22 mouse cellular contexts compared by ENCODE assay signal in genomic region chr11:100705095-100705747, GRCm38 (mm10). TPM values are rescaled to one million over a fixed set of nuclear protein-coding genes. Genes with fewer than 3 reads are reported as not detected.
A peak's percentile ranks its signal among the peaks of the same experiment; 100 is the strongest.
DNase-seq lines count a peak whose midpoint lies in the region; ATAC-seq lines count a peak whose summit lies in the region.
"Had no signal": no experiment of that assay in that cellular context is flagged by ENCODE, and none has a peak within 500 bp of the region (broad histone marks: within the 10 kb centered on the region; RNA-seq: fewer than 3 reads in every experiment).

No protein-coding gene starts in this region.

- H3K27me3 ChIP-seq in neural tube, embryonic 12.5 days (replicated peaks), result no peaks in the 10 kb centered on the region
- H3K27me3 ChIP-seq: forebrain, embryonic 15.5 days had no signal

- peaks cover 54% of the 10 kb centered on the region for H3K36me3 ChIP-seq in neural tube, embryonic 12.5 days

- H3K9me3 ChIP-seq in neural tube, embryonic 12.5 days, result no peaks in the 10 kb centered on the region
- H3K9me3 ChIP-seq: embryonic facial prominence, embryonic 10.5 days; embryonic facial prominence, embryonic 12.5 days; forebrain, embryonic 13.5 days; forebrain, embryonic 15.5 days had no signal

- no peak overlapping the region for H3K4me3 ChIP-seq in neural tube, embryonic 12.5 days
- H3K4me3 ChIP-seq: embryonic facial prominence, embryonic 12.5 days; forebrain, embryonic 13.5 days; forebrain, embryonic 15.5 days had no signal

- 93% methylated on average over 23 of the region's 23 CpGs for WGBS in neural tube, embryonic 12.5 days

- 0 out of 2 replicates have a peak, but pooled peaks cover 4% of the 10 kb centered on the region for H3K4me1 ChIP-seq in neural tube, embryonic 12.5 days
- H3K4me1 ChIP-seq: embryonic facial prominence, embryonic 12.5 days had no signal

- H3K9ac ChIP-seq in neural tube, embryonic 12.5 days, result 0 out of 2 replicates have a peak overlapping the region, but pooled peaks have one; percentile 13
- H3K9ac ChIP-seq: embryonic facial prominence, embryonic 12.5 days; forebrain, embryonic 13.5 days; forebrain, embryonic 15.5 days; forebrain, postnatal 0 days had no signal

- no peak overlapping the region for H3K27ac ChIP-seq in neural tube, embryonic 12.5 days
- H3K27ac ChIP-seq: embryonic facial prominence, embryonic 10.5 days; embryonic facial prominence, embryonic 12.5 days; forebrain, embryonic 13.5 days; forebrain, embryonic 15.5 days had no signal

- peak; percentile 92 for DNase-seq in heart, adult 11 months
- DNase-seq in heart, adult 18-20 months, result no peak
- DNase-seq in neural tube, embryonic 10.5 days (ENCODE audit: extremely low spot score, low spot score), result no peak
- no peak for DNase-seq in cerebellum, postnatal 25 days
- DNase-seq: adrenal gland, adult 2 months; adrenal gland, postnatal 10 days; adrenal gland, postnatal 25 days; cerebellum, adult 11 months; cerebellum, adult 18-20 months; cerebellum, adult 8-10 months; cerebellum, adult 9-11 months; cerebellum, postnatal 14 days; forebrain, postnatal 0 days had no signal

- no peak for ATAC-seq in neural tube, embryonic 12.5 days (ENCODE audit: low FRiP score, low read depth)
- ATAC-seq: forebrain, embryonic 13.5 days; forebrain, embryonic 15.5 days; forebrain, postnatal 0 days had no signal

- no peak overlapping the region for H3K4me2 ChIP-seq in neural tube, embryonic 12.5 days (replicated peaks)
- H3K4me2 ChIP-seq: embryonic facial prominence, embryonic 12.5 days; forebrain, embryonic 13.5 days; forebrain, embryonic 15.5 days had no signal

RNA-seq across cellular contexts. Expression of gene Dhx58, which starts 1.1 kb away (rescaled TPM):
- total RNA-seq in heart, adult 18-20 months (2021), result 1 to 10 TPM in 1 of 2 experiments, under 1 TPM in 1; 0.60 to 1.0 TPM
- polyA plus RNA-seq in neural tube, embryonic 12.5 days (2016; fragmentation: Nextera tagmentation; extraction: Ambion mirVana), result 2.4 and 2.5 TPM in 2 replicates

RNA-seq across cellular contexts. Expression of gene Kat2a, which starts 7.0 kb away (rescaled TPM):
- 10 to 100 TPM; 12.2 to 14.7 TPM for total RNA-seq in heart, adult 18-20 months (2021)
- polyA plus RNA-seq in neural tube, embryonic 12.5 days (2016; fragmentation: Nextera tagmentation; extraction: Ambion mirVana), result 61.3 and 64.7 TPM in 2 replicates

RNA-seq across cellular contexts. Expression of gene Hspb9, which starts 8.4 kb away (rescaled TPM):
- total RNA-seq in heart, adult 18-20 months (2021), result not detected
- polyA plus RNA-seq in neural tube, embryonic 12.5 days (2016; fragmentation: Nextera tagmentation; extraction: Ambion mirVana), result 0.59 TPM in 1 of 2 replicates, not detected in the other
- total RNA-seq: adrenal gland, adult 2 months; adrenal gland, postnatal 25 days; forebrain, postnatal 0 days had no signal
- polyA plus RNA-seq: adrenal gland, adult 2 months; brain, embryonic 14.5 days; embryonic facial prominence, embryonic 12.5 days; embryonic facial prominence, embryonic 14.5 days; forebrain, embryonic 13.5 days had no signal

RNA-seq across cellular contexts. Expression of gene Zfp385c, which starts 13.0 kb away (rescaled TPM):
- total RNA-seq in heart, adult 18-20 months (2021), result under 1 TPM; 0.12 to 0.44 TPM
- 0.20 and 0.27 TPM in 2 replicates for polyA plus RNA-seq in neural tube, embryonic 12.5 days (2016; fragmentation: Nextera tagmentation; extraction: Ambion mirVana)
- polyA plus RNA-seq: C2C12; forebrain, embryonic 11.5 days had no signal

RNA-seq across cellular contexts. Expression of gene Rab5c, which starts 32.8 kb away (rescaled TPM):
- 10 to 100 TPM; 53.9 to 59.8 TPM for total RNA-seq in heart, adult 18-20 months (2021)
- 23.7 and 33.1 TPM in 2 replicates for polyA plus RNA-seq in neural tube, embryonic 12.5 days (2016; fragmentation: Nextera tagmentation; extraction: Ambion mirVana)
